Mouse (Mus musculus): ENCODE results near the gene Enkur. TPM values are rescaled to one million over a fixed set of nuclear protein-coding genes. Genes with fewer than 3 reads are reported as not detected.
A peak's percentile ranks its signal among the peaks of the same experiment; 100 is the strongest.

Enkur gene
- polyA plus RNA-seq, 1 experiment: 0.19 TPM

- 61% methylated on average over 4 of the region's 4 CpGs for WGBS
- Histone ChIP-seq H3K4me1 (ENCODE audit: control insufficient read depth, insufficient read depth, low read length) (no peaks in the 10 kb centered on the region), H3K36me3 (ENCODE audit: control insufficient read depth, insufficient read depth, low read length) (no peaks in the 10 kb centered on the region), H3K27ac (ENCODE audit: insufficient read depth, low read depth, low read length) (no peak overlapping the region), H3K4me3 (ENCODE audit: insufficient read depth, low read depth, low read length) (no peak overlapping the region), H3K27me3 (replicated peaks; ENCODE audit: control insufficient read depth, insufficient read depth, low read length) (no peaks in the 10 kb centered on the region)
- no peak for TF ChIP-seq CTCF (conservative IDR thresholded peaks at IDR 0.05; ENCODE audit: insufficient read depth, insufficient read length, low read depth, low read length)
- TF ChIP-seq POLR2A (IDR thresholded peaks at IDR 0.05; ENCODE audit: low read depth, low read length): no peak
- DNase-seq: peak; percentile 14
These were observed 58.0 kb downstream of the Enkur start for GRCm38 (mm10) chr2:21147169-21147568.

- Histone ChIP-seq H3K27me3 (replicated peaks; ENCODE audit: control insufficient read depth, insufficient read depth, low read length) (no peaks in the 10 kb centered on the region), H3K4me1 (ENCODE audit: control insufficient read depth, insufficient read depth, low read length) (no peaks in the 10 kb centered on the region), H3K4me3 (ENCODE audit: insufficient read depth, low read depth, low read length) (no peak overlapping the region), H3K36me3 (ENCODE audit: control insufficient read depth, insufficient read depth, low read length) (no peaks in the 10 kb centered on the region), H3K27ac (ENCODE audit: insufficient read depth, low read depth, low read length) (no peak overlapping the region)
- DNase-seq: no peak
- WGBS: 74% methylated on average over 6 of the region's 6 CpGs
- TF ChIP-seq CTCF (conservative IDR thresholded peaks at IDR 0.05; ENCODE audit: insufficient read depth, insufficient read length, low read depth, low read length) (no peak), POLR2A (IDR thresholded peaks at IDR 0.05; ENCODE audit: low read depth, low read length) (no peak)
These were observed 58.7 kb downstream of the Enkur start for GRCm38 (mm10) chr2:21146486-21146885.

DNA sequence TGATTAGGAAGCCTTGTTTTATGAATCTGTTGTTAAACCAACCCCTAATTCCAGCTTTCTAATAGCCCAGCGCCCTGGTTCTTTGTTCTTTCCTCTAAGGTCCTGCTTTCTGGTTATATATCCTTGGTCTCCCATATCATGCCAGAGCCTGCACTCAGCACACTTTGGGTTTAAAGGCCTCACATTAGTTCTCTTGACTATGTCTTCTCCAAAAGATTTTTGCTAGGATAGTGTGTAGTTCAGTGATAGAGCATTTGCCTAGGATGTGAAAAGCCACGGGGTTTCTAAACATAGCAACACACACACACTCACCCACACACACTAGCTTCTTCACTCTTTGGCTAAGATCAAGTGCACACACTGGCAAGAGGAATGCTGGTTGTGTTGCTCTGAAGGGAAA is 62.5 kb downstream of the Enkur start:
- no peak for TF ChIP-seq CTCF (conservative IDR thresholded peaks at IDR 0.05; ENCODE audit: insufficient read depth, insufficient read length, low read depth, low read length)
- no peak for TF ChIP-seq POLR2A (IDR thresholded peaks at IDR 0.05; ENCODE audit: low read depth, low read length)
- no peaks in the 10 kb centered on the region for H3K36me3 ChIP-seq (ENCODE audit: control insufficient read depth, insufficient read depth, low read length)

DNA sequence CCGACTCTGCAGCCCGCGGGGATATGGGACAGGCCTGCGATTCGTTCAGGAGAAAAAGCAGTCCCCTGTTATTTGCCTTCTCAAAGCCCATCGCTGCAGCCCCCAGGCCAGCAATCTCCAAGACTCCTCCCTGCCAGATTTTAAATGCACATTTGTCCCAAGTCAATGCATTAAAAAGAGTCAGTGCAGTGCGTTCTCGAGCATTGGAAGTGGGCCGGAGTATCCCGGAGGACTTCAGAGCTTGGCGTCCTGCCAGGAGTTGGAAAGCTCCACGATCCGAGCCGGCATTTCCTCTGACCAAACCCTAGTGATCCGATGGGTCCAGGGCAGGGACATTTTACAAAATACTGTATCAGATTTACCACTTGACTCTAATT is 63.0 kb downstream of the Enkur start:
- WGBS: 1% methylated on average over 15 of the region's 15 CpGs
- no peaks in the 10 kb centered on the region for H3K4me1 ChIP-seq (ENCODE audit: control insufficient read depth, insufficient read depth, low read length)
- no peaks in the 10 kb centered on the region for H3K27me3 ChIP-seq (replicated peaks; ENCODE audit: control insufficient read depth, insufficient read depth, low read length)
- H3K27ac ChIP-seq (ENCODE audit: insufficient read depth, low read depth, low read length): no peak overlapping the region
- H3K4me3 ChIP-seq (ENCODE audit: insufficient read depth, low read depth, low read length): peak overlapping the region; percentile 56
- DNase-seq: peak; percentile 70
- no peak for TF ChIP-seq POLR2A (IDR thresholded peaks at IDR 0.05; ENCODE audit: low read depth, low read length)
- no peak for TF ChIP-seq CTCF (conservative IDR thresholded peaks at IDR 0.05; ENCODE audit: insufficient read depth, insufficient read length, low read depth, low read length)
- H3K36me3 ChIP-seq (ENCODE audit: control insufficient read depth, insufficient read depth, low read length): no peaks in the 10 kb centered on the region

More for the DNA sequence above, 62.5 kb downstream of the Enkur start:
- DNase-seq: no peak
- no peaks in the 10 kb centered on the region for H3K27me3 ChIP-seq (replicated peaks; ENCODE audit: control insufficient read depth, insufficient read depth, low read length)
- H3K4me3 ChIP-seq (ENCODE audit: insufficient read depth, low read depth, low read length): no peak overlapping the region
- H3K27ac ChIP-seq (ENCODE audit: insufficient read depth, low read depth, low read length): no peak overlapping the region
- 30% methylated on average over 2 of the region's 2 CpGs for WGBS
- no peaks in the 10 kb centered on the region for H3K4me1 ChIP-seq (ENCODE audit: control insufficient read depth, insufficient read depth, low read length)

- Histone ChIP-seq H3K36me3 (ENCODE audit: control insufficient read depth, insufficient read depth, low read length) (no peaks in the 10 kb centered on the region), H3K4me1 (ENCODE audit: control insufficient read depth, insufficient read depth, low read length) (no peaks in the 10 kb centered on the region), H3K27me3 (replicated peaks; ENCODE audit: control insufficient read depth, insufficient read depth, low read length) (no peaks in the 10 kb centered on the region), H3K4me3 (ENCODE audit: insufficient read depth, low read depth, low read length) (peak overlapping the region; percentile 56), H3K27ac (ENCODE audit: insufficient read depth, low read depth, low read length) (no peak overlapping the region)
- under 1% methylated on average over 42 of the region's 46 CpGs for WGBS
- TF ChIP-seq CTCF (conservative IDR thresholded peaks at IDR 0.05; ENCODE audit: insufficient read depth, insufficient read length, low read depth, low read length) (no peak), POLR2A (IDR thresholded peaks at IDR 0.05; ENCODE audit: low read depth, low read length) (no peak)
- DNase-seq: peak; percentile 8
These were observed 63.5 kb downstream of the Enkur start for GRCm38 (mm10) chr2:21141520-21142203.

DNA sequence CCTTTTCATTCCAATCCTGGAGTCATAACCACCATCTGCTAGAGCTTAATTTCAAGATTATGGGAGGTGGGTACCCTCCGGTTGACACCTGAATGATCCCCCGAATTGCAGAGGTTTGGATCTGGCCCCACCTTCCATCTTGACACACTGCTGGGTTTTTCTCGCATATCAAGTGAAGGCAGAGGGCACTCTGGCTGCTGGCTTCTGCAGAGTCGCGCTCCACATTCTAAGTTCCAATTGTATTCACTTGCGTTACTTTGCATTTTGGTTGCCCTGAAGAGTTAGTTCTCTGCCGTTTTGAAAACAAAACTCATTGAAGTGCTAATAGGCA is 64.0 kb downstream of the Enkur start:
- Histone ChIP-seq H3K4me1 (ENCODE audit: control insufficient read depth, insufficient read depth, low read length) (no peaks in the 10 kb centered on the region), H3K27me3 (replicated peaks; ENCODE audit: control insufficient read depth, insufficient read depth, low read length) (no peaks in the 10 kb centered on the region), H3K27ac (ENCODE audit: insufficient read depth, low read depth, low read length) (no peak overlapping the region), H3K36me3 (ENCODE audit: control insufficient read depth, insufficient read depth, low read length) (no peaks in the 10 kb centered on the region), H3K4me3 (ENCODE audit: insufficient read depth, low read depth, low read length) (peak overlapping the region; percentile 56)
- 20% methylated on average over 7 of the region's 7 CpGs for WGBS
- TF ChIP-seq CTCF (conservative IDR thresholded peaks at IDR 0.05; ENCODE audit: insufficient read depth, insufficient read length, low read depth, low read length) (no peak), POLR2A (IDR thresholded peaks at IDR 0.05; ENCODE audit: low read depth, low read length) (no peak)
- no peak for DNase-seq

Other genes starting within 250 kb of the Enkur start
- 9.5 and 11.3 TPM in 2 replicates for gene Arhgap21, start 236.5 kb downstream of the Enkur start, polyA plus RNA-seq (2012; rRNA removed)
- 4.7 and 5.1 TPM in 2 replicates for gene Thnsl1, start 359 bp upstream of the Enkur start, polyA plus RNA-seq (2012; rRNA removed)
- 0.09 TPM in 1 of 2 replicates, not detected in the other for gene Gpr158, start 162.2 kb upstream of the Enkur start, polyA plus RNA-seq (2012; rRNA removed)